Mouse (Mus musculus) liver, adult 2 months (tissue): ENCODE results near the gene Cptp. TPM values are rescaled to one million over a fixed set of nuclear protein-coding genes. Genes with fewer than 3 reads are reported as not detected.

Experiments
- DNase-seq: peaks from one replicate; pipeline ENCODE4 v3.0.0-alpha.2; 2011; ENCODE audit warnings: low read depth, low spot score; ENCODE audit errors: extremely low read depth
- H3K27ac ChIP-seq: fragments of 200-500 bp; replicated peaks from 2 replicates; pipeline ENCODE4 v1.5.1; 2012; ENCODE audit warnings: low read depth, mild to moderate bottlenecking, control low read depth, inconsistent platforms, low read length; ENCODE audit not compliant: insufficient read depth
- H3K27me3 ChIP-seq: fragments of 200-500 bp; 2 replicates; pipeline ENCODE4 v1.6.1; 2012; ENCODE audit warnings: mild to moderate bottlenecking, moderate library complexity, low read length, inconsistent platforms; ENCODE audit not compliant: control insufficient read depth, insufficient read depth
- H3K36me3 ChIP-seq: fragments of 200-500 bp; 2 replicates; pipeline ENCODE4 v1.6.1; 2012; ENCODE audit warnings: low read length, inconsistent platforms; ENCODE audit not compliant: control insufficient read depth, insufficient read depth
- H3K4me1 ChIP-seq: fragments of 200-500 bp; 2 replicates; pipeline ENCODE4 v1.6.1; 2011; ENCODE audit warnings: low read length; ENCODE audit not compliant: control insufficient read depth, insufficient read depth
- H3K4me3 ChIP-seq: fragments of 200-500 bp; 2 replicates; pipeline ENCODE4 v1.5.1; 2011; ENCODE audit warnings: low read depth, mild to moderate bottlenecking, control low read depth, low read length, moderate library complexity; ENCODE audit not compliant: insufficient read depth
- H3K79me2 ChIP-seq: fragments of 200-500 bp; 2 replicates; pipeline ENCODE4 v1.6.1; 2012; ENCODE audit warnings: inconsistent platforms, mild to moderate bottlenecking, low read length, moderate library complexity; ENCODE audit not compliant: control insufficient read depth, insufficient read depth
- H3K9ac ChIP-seq: fragments of 200-500 bp; 2 replicates; pipeline ENCODE4 v1.6.1; 2012; ENCODE audit warnings: low read depth, mild to moderate bottlenecking, control low read depth, inconsistent platforms, low read length
- CTCF ChIP-seq: fragments of 200-500 bp; IDR thresholded peaks from 2 replicates; pipeline ENCODE4 v1.5.1; 2011; ENCODE audit warnings: low read depth, low read length, control low read depth
- POLR2A ChIP-seq: fragments of 200-500 bp; IDR thresholded peaks from 2 replicates; pipeline ENCODE4 v1.6.1; 2011; ENCODE audit warnings: low read length, control low read depth; ENCODE audit not compliant: insufficient read depth; ENCODE audit errors: extremely low read depth
- WGBS: fragments of 180-500 bp; shearing (Covaris S2); methylation state at CpG from one replicate; pipeline ENCODE4 v1.1.7; 2018; 5-methylcytosine and 5-hydroxymethylcytosine counted together
- polyA plus RNA-seq: library from polyadenylated mRNA; depleted of rRNA; stranded (reverse); fragments of >200 nt; gene quantifications from 2 replicates; pipeline ENCODE4 v1.2.3, GENCODE M21; 2012; rRNA removed
- total RNA-seq: library from RNA; depleted of rRNA; stranded (reverse); fragments of >200 nt; gene quantifications from 2 replicates; pipeline ENCODE4 v1.2.3, GENCODE M21; 2014; rRNA removed

Gene Cptp
- total RNA-seq (5.7 and 7.5 TPM in 2 replicates), polyA plus RNA-seq (32.1 and 48.6 TPM in 2 replicates)

GRCm38 (mm10) chr4:155869317-155870033 is at the start of gene Cptp, which contains the start of gene Ints11:
Gene Cptp (minus strand): TSS chr4:155869440.
Gene Ints11 (plus strand): TSS chr4:155869546.
- H3K27ac ChIP-seq = peak within 1 kb of the TSS; percentile 30
- peaks cover 5% of the 10 kb centered on the region; the same call in 1 of the 2 replicates for H3K36me3 ChIP-seq
- H3K4me3 ChIP-seq = peak within 1 kb of the TSS; percentile 90
- no peaks in the 10 kb centered on the region for H3K27me3 ChIP-seq
- H3K9ac ChIP-seq = peak within 1 kb of the TSS; percentile 79
- H3K79me2 ChIP-seq = peaks cover 4% of the 10 kb centered on the region; the same call in 1 of the 2 replicates
- H3K4me1 ChIP-seq = peaks cover 10% of the 10 kb centered on the region
- peak; percentile 84 for DNase-seq
- under 1% methylated on average over 63 of the region's 63 CpGs for WGBS
- TF ChIP-seq CTCF (peak; percentile 39), POLR2A (peak; percentile 61)

- TF ChIP-seq CTCF (no peak), POLR2A (no peak)
- 92% methylated on average over 4 of the region's 4 CpGs for WGBS
These were observed 39.5 kb upstream of the Cptp start for GRCm38 (mm10) chr4:155908751-155909150.

GRCm38 (mm10) chr4:155908281-155908680 is 39.0 kb upstream of the Cptp start:
- no peak overlapping the region for H3K27ac ChIP-seq
- no peaks in the 10 kb centered on the region for H3K27me3 ChIP-seq
- H3K4me1 ChIP-seq = no peaks in the 10 kb centered on the region
- no peak overlapping the region for H3K9ac ChIP-seq
- 84% methylated on average over 7 of the region's 7 CpGs for WGBS
- no peaks in the 10 kb centered on the region for H3K79me2 ChIP-seq
- H3K36me3 ChIP-seq = no peaks in the 10 kb centered on the region
- DNase-seq = no peak
- no peak overlapping the region for H3K4me3 ChIP-seq
- TF ChIP-seq POLR2A = no peak
- no peak for TF ChIP-seq CTCF

More at GRCm38 (mm10) chr4:155908751-155909150, 39.5 kb upstream of the Cptp start:
- no peak for DNase-seq
- H3K9ac ChIP-seq = no peak overlapping the region
- H3K36me3 ChIP-seq = no peaks in the 10 kb centered on the region
- H3K4me3 ChIP-seq = no peak overlapping the region
- no peaks in the 10 kb centered on the region for H3K4me1 ChIP-seq
- H3K27ac ChIP-seq = no peak overlapping the region
- no peaks in the 10 kb centered on the region for H3K27me3 ChIP-seq
- H3K79me2 ChIP-seq = no peaks in the 10 kb centered on the region

GRCm38 (mm10) chr4:155907003-155907402 is 37.8 kb upstream of the Cptp start:
- H3K36me3 ChIP-seq = no peaks in the 10 kb centered on the region
- H3K27me3 ChIP-seq = no peaks in the 10 kb centered on the region
- no peak for TF ChIP-seq POLR2A
- no peak for TF ChIP-seq CTCF
- H3K4me1 ChIP-seq = no peaks in the 10 kb centered on the region
- no peak overlapping the region for H3K4me3 ChIP-seq
- WGBS = 55% methylated on average over 11 of the region's 11 CpGs
- no peak for DNase-seq
- no peak overlapping the region for H3K9ac ChIP-seq
- H3K79me2 ChIP-seq = no peaks in the 10 kb centered on the region
- H3K27ac ChIP-seq = no peak overlapping the region

- Histone ChIP-seq H3K4me3 (no peak overlapping the region), H3K27ac (no peak overlapping the region), H3K27me3 (no peaks in the 10 kb centered on the region), H3K4me1 (no peaks in the 10 kb centered on the region), H3K36me3 (no peaks in the 10 kb centered on the region), H3K79me2 (no peaks in the 10 kb centered on the region), H3K9ac (no peak overlapping the region)
- 91% methylated on average over 9 of the region's 9 CpGs for WGBS
- TF ChIP-seq POLR2A (no peak), CTCF (no peak)
- no peak for DNase-seq
These were observed 36.9 kb upstream of the Cptp start for GRCm38 (mm10) chr4:155906125-155906524.

GRCm38 (mm10) chr4:155905634-155906033 is 36.4 kb upstream of the Cptp start:
- TF ChIP-seq POLR2A (no peak), CTCF (no peak)
- H3K4me1 ChIP-seq = no peaks in the 10 kb centered on the region
- 93% methylated on average over 13 of the region's 13 CpGs for WGBS
- no peak overlapping the region for H3K4me3 ChIP-seq
- H3K9ac ChIP-seq = no peak overlapping the region
- no peaks in the 10 kb centered on the region for H3K79me2 ChIP-seq
- DNase-seq = no peak
- H3K27ac ChIP-seq = no peak overlapping the region
- H3K27me3 ChIP-seq = no peaks in the 10 kb centered on the region
- no peaks in the 10 kb centered on the region for H3K36me3 ChIP-seq
